Mouse (Mus musculus) testis, adult 2 months (tissue): ENCODE data around the gene Ebf3. TPM values are rescaled to one million over a fixed set of nuclear protein-coding genes. Genes with fewer than 3 reads are reported as not detected.

Experiments
- H3K27ac ChIP-seq: fragments of 200-500 bp; 2 replicates; pipeline ENCODE4 v1.5.1; 2012; ENCODE audit warnings: low read depth, low read length; ENCODE audit not compliant: control insufficient read depth, insufficient read depth
- H3K27me3 ChIP-seq: fragments of 200-500 bp; 2 replicates; pipeline ENCODE4 v1.6.1; 2012; ENCODE audit warnings: mild to moderate bottlenecking, low read length, moderate library complexity; ENCODE audit not compliant: control insufficient read depth, insufficient read depth
- H3K36me3 ChIP-seq: fragments of 200-500 bp; 2 replicates; pipeline ENCODE4 v1.6.1; 2012; ENCODE audit warnings: mild to moderate bottlenecking, low read length; ENCODE audit not compliant: control insufficient read depth, insufficient read depth
- H3K4me1 ChIP-seq: fragments of 200-500 bp; 2 replicates; pipeline ENCODE4 v1.6.1; 2012; ENCODE audit warnings: low read length; ENCODE audit not compliant: control insufficient read depth, insufficient read depth
- H3K4me3 ChIP-seq: fragments of 200-500 bp; 2 replicates; pipeline ENCODE4 v1.5.1; 2012; ENCODE audit warnings: low read depth, mild to moderate bottlenecking, low read length, moderate library complexity, mixed read lengths; ENCODE audit not compliant: control insufficient read depth
- CTCF ChIP-seq: fragments of 200-500 bp; IDR thresholded peaks from 2 replicates; pipeline ENCODE4 v1.5.1; 2012; ENCODE audit warnings: low read depth, mild to moderate bottlenecking, inconsistent platforms, low read length, moderate library complexity; ENCODE audit not compliant: control insufficient read depth, insufficient read depth, insufficient replicate concordance
- POLR2A ChIP-seq: fragments of 200-500 bp; IDR thresholded peaks from 2 replicates; pipeline ENCODE4 v1.6.1; 2012; ENCODE audit warnings: low read depth, mild to moderate bottlenecking, inconsistent platforms, low read length, moderate library complexity; ENCODE audit not compliant: control insufficient read depth
- polyA plus RNA-seq: library from polyadenylated mRNA; depleted of rRNA; stranded (reverse); fragments of >200 nt; gene quantifications from 2 replicates; pipeline ENCODE4 v1.2.3, GENCODE M21; 2012

Ebf3 gene
- polyA plus RNA-seq, 1 experiment = 3.1 TPM

DNA sequence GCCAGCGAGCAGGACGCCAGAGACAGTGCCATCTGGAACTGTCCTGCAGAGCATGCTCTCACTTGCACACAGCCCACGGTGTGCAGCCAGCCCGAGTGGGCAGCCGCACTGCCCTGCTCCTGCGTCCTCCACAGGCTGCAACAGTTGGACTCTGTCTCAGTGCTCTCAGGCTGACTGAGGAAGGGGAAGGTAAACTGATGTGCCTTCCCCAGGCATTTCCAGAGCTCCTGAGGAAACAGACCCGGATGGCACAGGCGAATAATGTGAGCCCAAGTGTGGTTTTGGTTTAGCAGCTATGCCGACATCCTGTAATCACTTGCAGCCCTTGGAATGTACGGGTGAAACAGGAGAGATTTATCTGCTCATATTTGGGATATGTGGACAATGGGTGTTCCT, 10.5 kb downstream of the Ebf3 start:
- TF ChIP-seq CTCF (no peak), POLR2A (no peak)
- Histone ChIP-seq H3K36me3 (no peaks in the 10 kb centered on the region), H3K27me3 (no peaks in the 10 kb centered on the region), H3K27ac (no peak overlapping the region), H3K4me1 (no peaks in the 10 kb centered on the region), H3K4me3 (no peak overlapping the region)

DNA sequence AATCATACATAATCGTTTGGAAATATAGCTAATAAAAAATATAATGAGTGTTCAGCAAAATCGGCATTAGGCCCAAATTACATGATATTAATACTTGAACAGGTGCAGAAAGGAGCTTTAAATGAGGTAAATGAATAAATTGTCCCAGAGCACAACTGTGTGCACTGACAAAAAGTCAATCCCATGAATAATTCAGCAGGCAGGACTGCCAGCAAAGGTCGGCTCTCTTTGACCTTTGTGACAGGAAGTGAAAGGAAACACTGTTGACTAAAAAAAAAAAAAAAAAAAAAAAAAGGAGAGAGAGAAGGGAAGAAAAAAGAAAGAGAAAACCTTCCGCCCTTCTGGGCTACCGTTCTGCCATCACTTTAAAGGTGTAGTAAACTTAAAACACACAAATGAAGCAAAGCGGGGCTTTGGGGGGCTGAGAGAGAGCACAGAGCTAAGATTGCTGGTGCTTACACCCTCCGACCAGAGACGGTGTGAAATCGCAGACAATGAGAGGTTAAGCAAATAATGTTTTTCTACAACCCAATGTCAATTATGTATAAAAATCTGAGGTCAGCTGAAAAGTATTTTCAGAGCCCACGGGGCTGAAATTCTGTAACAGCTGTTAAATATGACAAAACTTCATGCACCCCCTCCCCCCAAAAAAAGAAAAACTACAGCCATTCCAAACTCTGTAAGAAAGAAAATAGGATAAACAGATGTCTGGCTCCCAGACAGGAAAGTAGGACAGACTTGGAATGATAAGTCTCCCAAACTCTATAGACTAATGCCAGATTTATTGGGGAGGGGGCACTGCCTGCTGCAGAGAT, 11.1 kb downstream of the Ebf3 start:
- no peaks in the 10 kb centered on the region for H3K4me1 ChIP-seq
- no peak overlapping the region for H3K4me3 ChIP-seq
- H3K27ac ChIP-seq = no peak overlapping the region

DNA sequence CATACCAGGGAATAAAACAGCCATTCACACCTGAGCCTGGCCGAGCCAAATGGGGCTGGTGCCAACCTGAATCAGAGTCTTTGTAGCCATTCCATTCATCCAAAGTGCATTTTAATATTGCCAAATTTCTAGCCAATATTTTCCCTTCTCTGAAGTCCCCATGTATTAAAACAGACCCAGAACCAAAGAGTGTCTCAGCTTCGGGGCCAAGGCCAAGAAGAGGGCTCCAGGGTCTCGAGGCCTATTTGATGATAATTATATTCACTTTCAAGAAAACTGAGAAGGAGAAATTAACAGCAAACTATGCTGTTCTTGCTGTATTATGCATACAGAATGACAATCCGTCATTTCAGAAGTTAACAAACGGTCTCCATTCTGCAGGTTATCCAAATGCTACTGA, 12.1 kb downstream of the Ebf3 start:
- Histone ChIP-seq H3K4me3 (no peak overlapping the region), H3K4me1 (no peaks in the 10 kb centered on the region), H3K27me3 (no peaks in the 10 kb centered on the region), H3K27ac (no peak overlapping the region), H3K36me3 (no peaks in the 10 kb centered on the region)
- TF ChIP-seq CTCF (no peak), POLR2A (no peak)

More for the DNA sequence above, 11.1 kb downstream of the Ebf3 start:
- H3K27me3 ChIP-seq = no peaks in the 10 kb centered on the region
- TF ChIP-seq POLR2A (no peak), CTCF (no peak)
- H3K36me3 ChIP-seq = no peaks in the 10 kb centered on the region

DNA sequence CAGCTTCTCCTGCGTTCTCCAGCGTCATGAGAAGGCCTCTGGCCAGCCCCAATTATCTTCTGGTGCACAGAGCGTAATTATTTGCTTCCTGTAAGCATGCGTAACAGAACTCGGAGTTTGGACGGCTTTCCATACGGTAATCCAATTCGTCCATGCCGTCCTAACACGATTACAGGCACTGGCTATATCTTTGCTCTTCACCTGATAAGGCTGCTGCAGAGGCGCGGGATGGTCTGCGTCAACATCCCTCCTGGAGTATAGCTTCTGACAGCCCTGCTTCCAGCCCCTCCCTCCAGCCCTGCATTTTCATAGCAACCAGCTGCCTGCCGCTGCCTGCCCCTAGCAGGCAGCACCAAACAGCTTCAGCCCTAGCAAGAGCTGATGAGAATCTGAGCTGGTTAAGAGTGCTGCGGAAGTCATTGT, 12.9 kb downstream of the Ebf3 start:
- no peaks in the 10 kb centered on the region for H3K27me3 ChIP-seq
- H3K36me3 ChIP-seq = no peaks in the 10 kb centered on the region
- H3K4me1 ChIP-seq = no peaks in the 10 kb centered on the region
- H3K4me3 ChIP-seq = no peak overlapping the region
- TF ChIP-seq CTCF (no peak), POLR2A (no peak)
- no peak overlapping the region for H3K27ac ChIP-seq

DNA sequence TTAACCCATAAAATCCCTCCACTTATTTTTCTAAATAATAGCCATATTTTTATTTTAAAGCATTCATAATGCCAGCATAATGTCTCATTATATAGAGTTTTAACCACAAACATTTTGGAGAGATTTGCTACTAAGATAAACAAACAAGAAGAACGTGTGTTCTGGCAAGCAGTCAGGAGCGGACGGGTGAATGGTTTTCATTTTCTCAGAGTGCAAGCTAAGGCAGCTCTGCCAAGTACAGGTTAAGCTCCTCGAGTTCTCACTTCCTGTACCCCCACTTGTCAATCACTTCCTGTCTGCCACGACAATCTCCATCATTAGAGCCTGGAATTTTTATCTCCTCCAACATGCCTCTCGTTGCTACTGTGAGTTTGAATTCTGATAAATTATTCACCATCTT, 13.4 kb downstream of the Ebf3 start:
- no peaks in the 10 kb centered on the region for H3K27me3 ChIP-seq

DNA sequence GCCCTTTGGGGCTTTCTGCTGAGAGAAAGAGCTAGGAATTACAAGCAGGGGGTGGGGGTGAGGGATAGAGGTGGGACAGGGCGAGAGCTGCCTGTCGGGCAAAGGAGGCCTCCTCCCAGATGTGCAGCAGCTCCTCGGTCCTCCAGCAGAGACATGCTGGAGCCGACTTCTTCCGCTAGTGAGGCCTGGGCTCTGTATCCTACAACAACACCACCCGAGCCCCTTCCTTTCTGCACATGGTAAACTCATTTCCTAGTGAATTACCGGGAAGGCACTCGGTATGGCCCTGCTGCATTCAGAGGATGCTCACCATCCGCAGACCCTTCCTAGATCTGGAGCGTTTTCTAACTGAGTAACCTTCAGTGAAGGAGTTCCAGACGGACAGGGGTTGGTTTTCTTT, 14.1 kb downstream of the Ebf3 start:
- no peak overlapping the region for H3K27ac ChIP-seq
- no peaks in the 10 kb centered on the region for H3K4me1 ChIP-seq
- TF ChIP-seq POLR2A (no peak), CTCF (no peak)
- H3K36me3 ChIP-seq = no peaks in the 10 kb centered on the region
- no peaks in the 10 kb centered on the region for H3K27me3 ChIP-seq
- no peak overlapping the region for H3K4me3 ChIP-seq

More for the DNA sequence above, 13.4 kb downstream of the Ebf3 start:
- no peak overlapping the region for H3K27ac ChIP-seq
- H3K4me1 ChIP-seq = no peaks in the 10 kb centered on the region
- TF ChIP-seq POLR2A (no peak), CTCF (no peak)
- H3K36me3 ChIP-seq = no peaks in the 10 kb centered on the region
- H3K4me3 ChIP-seq = no peak overlapping the region

DNA sequence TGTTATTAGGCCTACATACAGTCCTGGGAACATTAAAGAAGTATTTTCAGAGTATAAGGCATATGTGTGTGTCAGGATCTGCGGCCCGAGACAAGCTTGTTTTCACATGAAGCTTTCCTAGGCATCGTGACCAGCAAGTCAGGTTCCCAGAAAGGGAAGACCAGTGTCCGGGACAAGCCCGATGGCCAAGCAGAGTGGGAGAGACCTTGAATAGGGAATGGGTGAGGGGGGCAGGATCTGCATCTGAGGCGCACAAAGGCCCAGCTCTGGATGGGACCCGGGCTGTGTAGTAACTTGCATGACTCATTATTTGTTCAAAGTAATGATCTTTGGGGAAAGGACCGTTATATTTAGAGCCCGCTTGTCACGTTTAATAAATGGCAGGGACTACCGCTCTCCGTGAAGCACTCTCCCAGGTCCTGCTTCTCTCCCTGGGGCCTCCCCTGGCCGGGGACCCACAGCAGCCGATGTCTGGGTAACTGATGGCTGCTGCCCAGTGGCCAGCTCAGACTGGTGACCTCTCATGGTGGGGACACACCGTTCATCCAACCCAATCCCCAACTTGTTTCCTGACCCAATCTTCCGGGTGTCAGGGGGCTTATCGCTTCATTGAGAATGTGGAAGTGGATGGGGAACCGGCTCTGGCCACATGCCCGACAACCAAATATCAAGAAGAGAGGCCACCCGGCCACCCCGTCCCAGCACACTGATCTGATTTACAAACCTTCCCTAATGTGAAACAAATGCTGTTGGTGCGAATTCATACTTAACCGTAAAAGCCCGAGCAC, 16.5 kb downstream of the Ebf3 start:
- no peaks in the 10 kb centered on the region for H3K27me3 ChIP-seq
- H3K27ac ChIP-seq = no peak overlapping the region
- no peaks in the 10 kb centered on the region for H3K4me1 ChIP-seq
- H3K36me3 ChIP-seq = no peaks in the 10 kb centered on the region
- no peak for TF ChIP-seq CTCF
- no peak for TF ChIP-seq POLR2A
- no peak overlapping the region for H3K4me3 ChIP-seq
